Mouse (Mus musculus): ENCODE data around the gene Fem1a. TPM values are rescaled to one million over a fixed set of nuclear protein-coding genes. Genes with fewer than 3 reads are reported as not detected.
A peak's percentile ranks its signal among the peaks of the same experiment; 100 is the strongest.
"Not testable (repeated sequence)": the region's sequence is repeated elsewhere in the genome, so short reads cannot be mapped to it uniquely, and the experiment has no call there.

Fem1a gene
- polyA plus RNA-seq, 1 experiment from 2014 or later, result 25.6 TPM

DNA sequence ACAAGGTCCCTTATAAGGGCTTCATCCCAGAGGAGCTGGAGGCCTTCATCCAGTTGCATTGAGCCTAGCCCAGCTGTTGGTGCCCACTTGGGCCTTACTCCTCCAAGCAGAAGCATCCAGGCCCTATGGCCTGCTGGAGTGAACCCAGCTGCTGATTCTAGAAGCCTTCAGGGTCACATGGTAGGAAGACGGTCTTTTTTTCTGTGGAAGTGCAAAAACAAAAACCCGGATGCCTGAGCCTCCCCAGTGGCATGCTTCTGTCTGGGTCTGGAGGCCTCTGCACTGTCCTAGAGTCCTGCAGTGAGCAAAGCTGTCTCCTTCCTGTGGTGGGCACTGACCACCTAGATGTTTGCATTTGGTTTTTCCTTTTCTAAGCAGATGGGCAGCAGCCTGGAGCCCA is 2.2 kb downstream of the Fem1a start:
- peaks cover 22% of the 10 kb centered on the region for H3K36me3 ChIP-seq (ENCODE audit: control insufficient read depth, insufficient read depth)
- H3K4me3 ChIP-seq (ENCODE audit: low read length), result peak overlapping the region; percentile 28
- not testable (repeated sequence) for H3K9me3 ChIP-seq (replicated peaks; ENCODE audit: control insufficient read depth, low read length); H3K27me3 ChIP-seq (ENCODE audit: control insufficient read depth, insufficient read depth, low read length); ATAC-seq (replicated peaks; ENCODE audit: extremely low read depth, insufficient read depth, low FRiP score); H3K27ac ChIP-seq (ENCODE audit: low read length)
- H3K9ac ChIP-seq (ENCODE audit: low read length), result peak overlapping the region; percentile 49
- peak overlapping the region; percentile 95 for H3K4me2 ChIP-seq (ENCODE audit: low read depth, low read length)
- WGBS, result 49% methylated on average over 2 of the region's 2 CpGs
- peaks cover 62% of the 10 kb centered on the region for H3K4me1 ChIP-seq (ENCODE audit: control insufficient read depth, insufficient read depth, low read length)

DNA sequence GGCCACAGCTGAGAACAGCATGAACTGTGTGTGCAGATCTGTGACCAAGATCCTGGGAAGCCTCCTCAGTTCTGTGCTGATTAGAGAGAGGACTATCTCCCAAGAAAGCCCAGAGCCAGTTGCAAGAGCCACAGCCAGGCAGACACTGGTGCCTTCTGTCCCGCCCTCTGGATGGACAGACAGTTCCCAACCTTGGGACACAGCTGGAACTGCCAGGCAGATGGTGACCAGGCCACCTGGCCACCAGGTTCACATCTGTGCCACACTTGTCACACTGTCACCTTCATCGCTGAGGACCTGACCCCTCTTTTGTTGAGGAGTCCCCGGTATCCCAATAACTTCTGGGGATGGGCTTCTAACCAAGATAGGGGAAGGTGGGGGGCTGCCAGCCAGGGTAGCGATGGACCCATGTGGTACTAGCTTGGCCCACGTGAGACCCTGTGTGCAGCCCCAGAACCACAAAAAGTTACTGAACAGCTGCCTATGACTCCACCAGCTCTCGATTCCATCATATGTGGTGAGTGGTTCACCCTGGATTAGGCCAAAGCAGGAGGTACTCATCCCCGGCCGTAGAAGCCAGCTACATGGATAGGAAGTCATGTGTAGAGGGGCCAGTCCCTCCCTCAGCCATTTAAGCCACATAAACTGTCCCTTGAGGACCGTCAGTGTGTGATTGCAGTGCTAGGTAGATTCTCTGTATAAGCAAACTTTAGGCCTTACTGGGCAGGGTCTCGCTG is 2.9 kb downstream of the Fem1a start:
- H3K9me3 ChIP-seq (replicated peaks; ENCODE audit: control insufficient read depth, low read length), result no peaks in the 10 kb centered on the region
- no peaks in the 10 kb centered on the region for H3K27me3 ChIP-seq (ENCODE audit: control insufficient read depth, insufficient read depth, low read length)
- H3K9ac ChIP-seq (ENCODE audit: low read length), result peak overlapping the region; percentile 54
- H3K4me1 ChIP-seq (ENCODE audit: control insufficient read depth, insufficient read depth, low read length), result peaks cover 62% of the 10 kb centered on the region
- H3K4me3 ChIP-seq (ENCODE audit: low read length), result peak overlapping the region; percentile 28
- ATAC-seq (replicated peaks; ENCODE audit: extremely low read depth, insufficient read depth, low FRiP score), result no peak
- peaks cover 22% of the 10 kb centered on the region for H3K36me3 ChIP-seq (ENCODE audit: control insufficient read depth, insufficient read depth)
- H3K27ac ChIP-seq (ENCODE audit: low read length), result no peak overlapping the region
- WGBS, result 87% methylated on average over 10 of the region's 10 CpGs
- H3K4me2 ChIP-seq (ENCODE audit: low read depth, low read length), result peak overlapping the region; percentile 95

DNA sequence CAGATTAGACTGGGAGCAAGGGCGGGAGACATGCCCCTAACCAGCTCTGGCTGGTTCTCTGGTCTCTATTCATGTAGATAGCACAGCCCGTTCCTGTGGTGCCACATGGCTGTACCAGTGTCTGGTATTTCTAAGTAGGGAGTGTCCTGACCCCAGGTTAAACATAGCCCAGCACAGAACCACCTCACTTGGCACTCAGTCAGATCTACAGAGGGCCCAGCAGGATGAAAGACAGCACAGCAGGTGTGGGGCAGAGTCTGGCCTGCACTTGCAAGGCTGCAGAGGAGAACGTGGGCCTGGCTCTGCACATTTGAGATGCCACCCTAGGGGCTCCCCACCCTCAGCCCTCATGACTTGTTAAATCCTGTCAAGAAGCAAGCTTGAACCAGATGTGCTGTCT is 4.6 kb downstream of the Fem1a start:
- Histone ChIP-seq H3K27me3 (ENCODE audit: control insufficient read depth, insufficient read depth, low read length) (no peaks in the 10 kb centered on the region), H3K36me3 (ENCODE audit: control insufficient read depth, insufficient read depth) (peaks cover 22% of the 10 kb centered on the region), H3K9ac (ENCODE audit: low read length) (peak overlapping the region; percentile 65), H3K4me3 (ENCODE audit: low read length) (no peak overlapping the region), H3K4me2 (ENCODE audit: low read depth, low read length) (peak overlapping the region; percentile 95), H3K27ac (ENCODE audit: low read length) (peak overlapping the region; percentile 97), H3K4me1 (ENCODE audit: control insufficient read depth, insufficient read depth, low read length) (peaks cover 59% of the 10 kb centered on the region), H3K9me3 (replicated peaks; ENCODE audit: control insufficient read depth, low read length) (no peaks in the 10 kb centered on the region)
- 38% methylated on average over 3 of the region's 3 CpGs for WGBS
- ATAC-seq (replicated peaks; ENCODE audit: extremely low read depth, insufficient read depth, low FRiP score), result peak; percentile 18; the same call in 1 of the 2 replicates

DNA sequence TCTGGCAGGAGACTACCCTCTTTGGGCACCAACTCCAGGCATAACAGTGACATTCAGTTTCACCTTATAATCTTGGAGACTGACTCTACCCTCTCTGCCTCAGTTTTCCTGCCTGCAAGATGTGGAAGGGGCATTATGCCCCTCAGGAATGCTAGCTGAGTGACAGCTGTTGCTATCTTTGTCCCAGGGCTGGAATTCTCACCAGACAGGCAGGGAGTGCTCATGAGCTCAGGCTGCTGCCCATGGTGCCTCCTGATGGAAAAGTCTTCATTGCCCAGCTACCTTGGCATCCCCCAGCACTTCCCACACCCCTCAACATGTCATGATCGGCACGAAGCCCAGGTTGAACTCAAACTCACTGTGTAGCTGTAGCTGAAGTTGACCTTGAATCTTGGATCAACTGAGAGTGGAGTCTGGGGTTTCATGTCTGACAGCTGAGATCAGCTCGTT is 6.1 kb downstream of the Fem1a start:
- Histone ChIP-seq H3K4me1 (ENCODE audit: control insufficient read depth, insufficient read depth, low read length) (peaks cover 56% of the 10 kb centered on the region), H3K36me3 (ENCODE audit: control insufficient read depth, insufficient read depth) (peaks cover 22% of the 10 kb centered on the region), H3K4me2 (ENCODE audit: low read depth, low read length) (peak overlapping the region; percentile 46), H3K4me3 (ENCODE audit: low read length) (0 out of 2 replicates have a peak overlapping the region, but pooled peaks have one; percentile 8), H3K9me3 (replicated peaks; ENCODE audit: control insufficient read depth, low read length) (no peaks in the 10 kb centered on the region), H3K27ac (ENCODE audit: low read length) (peak overlapping the region; percentile 97), H3K9ac (ENCODE audit: low read length) (peak overlapping the region; percentile 65), H3K27me3 (ENCODE audit: control insufficient read depth, insufficient read depth, low read length) (no peaks in the 10 kb centered on the region)
- 48% methylated on average over 3 of the region's 3 CpGs for WGBS
- ATAC-seq (replicated peaks; ENCODE audit: extremely low read depth, insufficient read depth, low FRiP score), result peak; percentile 57

DNA sequence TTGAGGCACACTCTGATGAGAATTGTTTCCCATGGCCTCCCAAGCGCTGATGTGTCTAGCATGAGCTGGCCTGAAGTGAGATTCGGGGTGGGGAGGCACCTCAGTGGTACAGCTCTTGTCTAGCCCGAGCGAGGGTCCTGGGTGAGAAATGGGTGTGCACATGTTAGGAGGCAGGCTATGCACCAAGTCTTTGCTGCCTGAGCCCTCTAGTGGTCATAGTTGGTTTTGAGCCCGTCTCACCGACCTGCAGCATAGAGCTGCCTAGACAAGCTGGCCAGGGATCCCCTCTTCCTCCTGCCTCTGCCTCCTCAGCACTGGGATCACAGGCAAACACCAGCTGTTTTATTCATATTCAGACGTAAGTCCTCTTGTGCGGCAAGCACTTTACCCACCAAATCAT is 7.4 kb downstream of the Fem1a start:
- H3K27ac ChIP-seq (ENCODE audit: low read length), result no peak overlapping the region
- H3K27me3 ChIP-seq (ENCODE audit: control insufficient read depth, insufficient read depth, low read length), result no peaks in the 10 kb centered on the region
- peak; percentile 35; the same call in 1 of the 2 replicates for ATAC-seq (replicated peaks; ENCODE audit: extremely low read depth, insufficient read depth, low FRiP score)
- peaks cover 42% of the 10 kb centered on the region for H3K4me1 ChIP-seq (ENCODE audit: control insufficient read depth, insufficient read depth, low read length)
- no peak overlapping the region for H3K9ac ChIP-seq (ENCODE audit: low read length)
- 22% methylated on average over 8 of the region's 8 CpGs for WGBS
- H3K4me3 ChIP-seq (ENCODE audit: low read length), result no peak overlapping the region
- H3K9me3 ChIP-seq (replicated peaks; ENCODE audit: control insufficient read depth, low read length), result no peaks in the 10 kb centered on the region
- H3K4me2 ChIP-seq (ENCODE audit: low read depth, low read length), result no peak overlapping the region
- H3K36me3 ChIP-seq (ENCODE audit: control insufficient read depth, insufficient read depth), result peaks cover 20% of the 10 kb centered on the region

DNA sequence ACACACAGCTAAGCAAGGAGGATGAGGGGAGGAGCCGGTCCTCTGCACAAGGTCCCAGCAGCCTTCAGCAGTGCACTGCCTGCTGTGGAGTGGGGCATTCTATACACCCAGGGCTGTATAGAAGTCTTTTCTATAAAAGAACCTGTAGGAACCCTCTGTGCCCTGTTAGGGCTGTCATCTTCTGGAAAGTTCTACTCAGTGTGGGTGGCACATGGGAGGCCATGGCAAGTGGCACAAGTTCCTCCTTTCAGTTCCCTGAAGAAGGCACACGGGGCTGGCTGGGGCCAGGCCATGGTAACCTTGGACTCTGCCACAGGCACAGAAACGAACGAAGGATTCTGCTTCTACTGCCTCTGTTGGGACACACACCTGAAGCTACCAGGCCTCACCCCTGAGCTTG is 8.4 kb downstream of the Fem1a start:
- 85% methylated on average over 4 of the region's 4 CpGs for WGBS
- Histone ChIP-seq H3K27me3 (ENCODE audit: control insufficient read depth, insufficient read depth, low read length) (no peaks in the 10 kb centered on the region), H3K27ac (ENCODE audit: low read length) (no peak overlapping the region)

DNA sequence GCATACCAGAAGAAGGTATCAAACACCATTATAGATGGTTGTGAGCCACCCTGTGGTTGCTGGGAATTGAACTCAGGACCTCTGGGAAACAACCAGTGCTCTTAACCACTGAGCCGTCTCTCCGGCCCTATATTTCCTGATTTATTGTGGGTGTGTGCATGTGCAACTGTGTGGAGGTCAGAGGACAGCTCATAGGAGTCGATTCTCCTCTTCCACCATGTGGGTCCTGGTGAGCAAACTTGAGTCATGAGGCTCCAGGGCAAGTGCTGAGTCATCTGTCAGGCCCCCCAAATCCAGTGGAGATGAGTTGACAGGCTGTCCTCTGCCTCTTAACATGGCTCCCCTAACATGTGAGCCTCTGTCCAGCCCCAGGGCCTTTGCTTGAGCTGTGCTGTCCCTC is 9.3 kb downstream of the Fem1a start:
- H3K4me1 ChIP-seq (ENCODE audit: control insufficient read depth, insufficient read depth, low read length), result peaks cover 30% of the 10 kb centered on the region
- H3K4me2 ChIP-seq (ENCODE audit: low read depth, low read length), result no peak overlapping the region
- no peak overlapping the region for H3K9ac ChIP-seq (ENCODE audit: low read length)
- WGBS, result 91% methylated on average over 3 of the region's 3 CpGs
- no peak for ATAC-seq (replicated peaks; ENCODE audit: extremely low read depth, insufficient read depth, low FRiP score)
- no peak overlapping the region for H3K4me3 ChIP-seq (ENCODE audit: low read length)
- no peak overlapping the region for H3K27ac ChIP-seq (ENCODE audit: low read length)
- no peaks in the 10 kb centered on the region for H3K27me3 ChIP-seq (ENCODE audit: control insufficient read depth, insufficient read depth, low read length)
- H3K9me3 ChIP-seq (replicated peaks; ENCODE audit: control insufficient read depth, low read length), result no peaks in the 10 kb centered on the region
- peaks cover 13% of the 10 kb centered on the region for H3K36me3 ChIP-seq (ENCODE audit: control insufficient read depth, insufficient read depth)

More for the DNA sequence above, 8.4 kb downstream of the Fem1a start:
- peaks cover 12% of the 10 kb centered on the region for H3K36me3 ChIP-seq (ENCODE audit: control insufficient read depth, insufficient read depth)
- H3K4me3 ChIP-seq (ENCODE audit: low read length), result no peak overlapping the region
- H3K9ac ChIP-seq (ENCODE audit: low read length), result no peak overlapping the region
- no peaks in the 10 kb centered on the region for H3K9me3 ChIP-seq (replicated peaks; ENCODE audit: control insufficient read depth, low read length)
- ATAC-seq (replicated peaks; ENCODE audit: extremely low read depth, insufficient read depth, low FRiP score), result no peak
- H3K4me1 ChIP-seq (ENCODE audit: control insufficient read depth, insufficient read depth, low read length), result peaks cover 38% of the 10 kb centered on the region
- H3K4me2 ChIP-seq (ENCODE audit: low read depth, low read length), result no peak overlapping the region

DNA sequence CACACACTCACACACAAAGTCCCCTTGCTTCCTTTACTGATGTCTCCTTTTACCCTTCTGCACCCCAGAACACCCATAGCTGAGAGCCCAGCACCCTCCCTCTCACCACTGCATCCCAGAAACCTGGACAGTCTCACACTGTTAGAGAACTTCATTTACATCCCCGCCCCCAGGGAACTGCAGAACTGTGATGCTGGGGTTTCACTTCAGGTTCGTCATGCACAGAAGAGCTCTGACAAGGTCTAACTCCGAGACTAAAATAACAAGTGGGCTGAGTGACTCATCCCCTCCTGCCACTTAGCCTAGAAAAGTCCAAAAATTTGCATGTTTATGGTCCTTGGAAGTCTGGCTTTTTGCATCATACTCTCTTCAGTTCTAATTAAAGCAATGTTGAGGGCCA is 9.7 kb downstream of the Fem1a start:
- Histone ChIP-seq H3K4me3 (ENCODE audit: low read length) (no peak overlapping the region), H3K9me3 (replicated peaks; ENCODE audit: control insufficient read depth, low read length) (no peaks in the 10 kb centered on the region), H3K4me2 (ENCODE audit: low read depth, low read length) (no peak overlapping the region), H3K27me3 (ENCODE audit: control insufficient read depth, insufficient read depth, low read length) (no peaks in the 10 kb centered on the region), H3K9ac (ENCODE audit: low read length) (no peak overlapping the region), H3K36me3 (ENCODE audit: control insufficient read depth, insufficient read depth) (peaks cover 16% of the 10 kb centered on the region), H3K27ac (ENCODE audit: low read length) (no peak overlapping the region), H3K4me1 (ENCODE audit: control insufficient read depth, insufficient read depth, low read length) (peaks cover 26% of the 10 kb centered on the region)
- no peak for ATAC-seq (replicated peaks; ENCODE audit: extremely low read depth, insufficient read depth, low FRiP score)
- WGBS, result 38% methylated on average over 3 of the region's 3 CpGs

DNA sequence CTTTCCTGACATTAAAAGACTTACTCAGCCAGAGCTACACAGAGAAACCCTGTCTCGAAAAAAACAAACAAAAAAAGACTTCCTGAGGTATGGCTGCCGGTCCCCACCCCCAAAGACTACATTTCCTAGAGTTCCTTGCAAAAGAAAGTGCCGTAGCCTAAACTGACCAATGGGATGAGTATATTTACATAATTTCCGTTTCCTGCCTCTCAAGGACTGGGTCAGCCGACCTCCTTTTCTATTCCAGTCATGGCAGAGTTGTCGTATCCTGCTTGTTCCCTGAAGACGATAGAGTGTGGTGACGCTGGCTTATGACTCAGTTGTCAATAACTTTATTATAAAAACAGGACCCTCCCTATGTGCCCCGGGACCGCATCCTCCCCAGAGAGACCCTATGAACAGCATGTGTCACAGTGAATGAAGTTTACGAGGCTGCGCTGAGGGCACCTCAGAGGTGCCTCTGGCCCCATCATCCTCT is 12.6 kb downstream of the Fem1a start:
- peaks cover 21% of the 10 kb centered on the region for H3K36me3 ChIP-seq (ENCODE audit: control insufficient read depth, insufficient read depth)
- no peaks in the 10 kb centered on the region for H3K9me3 ChIP-seq (replicated peaks; ENCODE audit: control insufficient read depth, low read length)
- peak; percentile 85 for ATAC-seq (replicated peaks; ENCODE audit: extremely low read depth, insufficient read depth, low FRiP score)
- peak overlapping the region; percentile 77 for H3K4me2 ChIP-seq (ENCODE audit: low read depth, low read length)
- WGBS, result 17% methylated on average over 12 of the region's 12 CpGs
- peak overlapping the region; percentile 53 for H3K4me3 ChIP-seq (ENCODE audit: low read length)
- H3K27ac ChIP-seq (ENCODE audit: low read length), result peak overlapping the region; percentile 92
- H3K4me1 ChIP-seq (ENCODE audit: control insufficient read depth, insufficient read depth, low read length), result peaks cover 13% of the 10 kb centered on the region
- peak overlapping the region; percentile 79 for H3K9ac ChIP-seq (ENCODE audit: low read length)
- H3K27me3 ChIP-seq (ENCODE audit: control insufficient read depth, insufficient read depth, low read length), result no peaks in the 10 kb centered on the region

All from heart, embryonic 16.5 days (tissue).